Mouse (Mus musculus): ENCODE measurements around the gene Gm4450. TPM values are rescaled to one million over a fixed set of nuclear protein-coding genes. Genes with fewer than 3 reads are reported as not detected.
"Not testable (repeated sequence)": the region's sequence is repeated elsewhere in the genome, so short reads cannot be mapped to it uniquely, and the experiment has no call there.

Gene Gm4450
- not detected in 2 replicates for polyA plus RNA-seq (2011; ENCODE audit: insufficient read depth, insufficient read length, low read depth, missing spikeins)

GRCm38 (mm10) chr3:98457026-98457425, at the start of gene Gm4450:
Gm4450 (minus strand) TSS chr3:98457126.
- not testable (repeated sequence) for H3K9me3 ChIP-seq (replicated peaks; ENCODE audit: control insufficient read depth, insufficient read depth, low read length, poor library complexity, severe bottlenecking); H3K9ac ChIP-seq (ENCODE audit: low read depth, poor library complexity, severe bottlenecking); H3K36me3 ChIP-seq (ENCODE audit: control insufficient read depth, insufficient read depth, low read length, poor library complexity, severe bottlenecking); H3K4me3 ChIP-seq (ENCODE audit: low read depth, low read length); H3K4me1 ChIP-seq (ENCODE audit: control insufficient read depth, insufficient read depth, low read length); H3K27me3 ChIP-seq (ENCODE audit: control insufficient read depth, insufficient read depth, low read length, poor library complexity, severe bottlenecking); H3K27ac ChIP-seq (ENCODE audit: insufficient read depth, low read length)

GRCm38 (mm10) chr3:98497401-98497800, 40.5 kb upstream of the Gm4450 start:
- H3K9ac ChIP-seq (ENCODE audit: low read depth, poor library complexity, severe bottlenecking); H3K27ac ChIP-seq (ENCODE audit: insufficient read depth, low read length); H3K36me3 ChIP-seq (ENCODE audit: control insufficient read depth, insufficient read depth, low read length, poor library complexity, severe bottlenecking); H3K4me1 ChIP-seq (ENCODE audit: control insufficient read depth, insufficient read depth, low read length); H3K27me3 ChIP-seq (ENCODE audit: control insufficient read depth, insufficient read depth, low read length, poor library complexity, severe bottlenecking); H3K4me3 ChIP-seq (ENCODE audit: low read depth, low read length); H3K9me3 ChIP-seq (replicated peaks; ENCODE audit: control insufficient read depth, insufficient read depth, low read length, poor library complexity, severe bottlenecking): not testable (repeated sequence)

GRCm38 (mm10) chr3:98496762-98497161, 39.8 kb upstream of the Gm4450 start:
- not testable (repeated sequence) for H3K4me1 ChIP-seq (ENCODE audit: control insufficient read depth, insufficient read depth, low read length); H3K27me3 ChIP-seq (ENCODE audit: control insufficient read depth, insufficient read depth, low read length, poor library complexity, severe bottlenecking); H3K36me3 ChIP-seq (ENCODE audit: control insufficient read depth, insufficient read depth, low read length, poor library complexity, severe bottlenecking); H3K9ac ChIP-seq (ENCODE audit: low read depth, poor library complexity, severe bottlenecking); H3K4me3 ChIP-seq (ENCODE audit: low read depth, low read length); H3K9me3 ChIP-seq (replicated peaks; ENCODE audit: control insufficient read depth, insufficient read depth, low read length, poor library complexity, severe bottlenecking); H3K27ac ChIP-seq (ENCODE audit: insufficient read depth, low read length)

GRCm38 (mm10) chr3:98495055-98495454, 38.1 kb upstream of the Gm4450 start:
- H3K27me3 ChIP-seq (ENCODE audit: control insufficient read depth, insufficient read depth, low read length, poor library complexity, severe bottlenecking); H3K4me3 ChIP-seq (ENCODE audit: low read depth, low read length); H3K4me1 ChIP-seq (ENCODE audit: control insufficient read depth, insufficient read depth, low read length); H3K27ac ChIP-seq (ENCODE audit: insufficient read depth, low read length); H3K9ac ChIP-seq (ENCODE audit: low read depth, poor library complexity, severe bottlenecking); H3K36me3 ChIP-seq (ENCODE audit: control insufficient read depth, insufficient read depth, low read length, poor library complexity, severe bottlenecking); H3K9me3 ChIP-seq (replicated peaks; ENCODE audit: control insufficient read depth, insufficient read depth, low read length, poor library complexity, severe bottlenecking): not testable (repeated sequence)

GRCm38 (mm10) chr3:98494184-98494583, 37.3 kb upstream of the Gm4450 start:
- not testable (repeated sequence) for H3K4me1 ChIP-seq (ENCODE audit: control insufficient read depth, insufficient read depth, low read length); H3K27me3 ChIP-seq (ENCODE audit: control insufficient read depth, insufficient read depth, low read length, poor library complexity, severe bottlenecking); H3K9me3 ChIP-seq (replicated peaks; ENCODE audit: control insufficient read depth, insufficient read depth, low read length, poor library complexity, severe bottlenecking); H3K36me3 ChIP-seq (ENCODE audit: control insufficient read depth, insufficient read depth, low read length, poor library complexity, severe bottlenecking); H3K9ac ChIP-seq (ENCODE audit: low read depth, poor library complexity, severe bottlenecking); H3K27ac ChIP-seq (ENCODE audit: insufficient read depth, low read length); H3K4me3 ChIP-seq (ENCODE audit: low read depth, low read length)

GRCm38 (mm10) chr3:98471499-98471898, 14.6 kb upstream of the Gm4450 start:
- H3K27me3 ChIP-seq (ENCODE audit: control insufficient read depth, insufficient read depth, low read length, poor library complexity, severe bottlenecking); H3K27ac ChIP-seq (ENCODE audit: insufficient read depth, low read length); H3K9me3 ChIP-seq (replicated peaks; ENCODE audit: control insufficient read depth, insufficient read depth, low read length, poor library complexity, severe bottlenecking); H3K36me3 ChIP-seq (ENCODE audit: control insufficient read depth, insufficient read depth, low read length, poor library complexity, severe bottlenecking); H3K9ac ChIP-seq (ENCODE audit: low read depth, poor library complexity, severe bottlenecking); H3K4me3 ChIP-seq (ENCODE audit: low read depth, low read length); H3K4me1 ChIP-seq (ENCODE audit: control insufficient read depth, insufficient read depth, low read length): not testable (repeated sequence)

GRCm38 (mm10) chr3:98471057-98471456, 14.1 kb upstream of the Gm4450 start:
- not testable (repeated sequence) for H3K27me3 ChIP-seq (ENCODE audit: control insufficient read depth, insufficient read depth, low read length, poor library complexity, severe bottlenecking); H3K9ac ChIP-seq (ENCODE audit: low read depth, poor library complexity, severe bottlenecking); H3K4me3 ChIP-seq (ENCODE audit: low read depth, low read length); H3K36me3 ChIP-seq (ENCODE audit: control insufficient read depth, insufficient read depth, low read length, poor library complexity, severe bottlenecking); H3K4me1 ChIP-seq (ENCODE audit: control insufficient read depth, insufficient read depth, low read length); H3K27ac ChIP-seq (ENCODE audit: insufficient read depth, low read length); H3K9me3 ChIP-seq (replicated peaks; ENCODE audit: control insufficient read depth, insufficient read depth, low read length, poor library complexity, severe bottlenecking)

- not testable (repeated sequence) for H3K9ac ChIP-seq (ENCODE audit: low read depth, poor library complexity, severe bottlenecking); H3K4me1 ChIP-seq (ENCODE audit: control insufficient read depth, insufficient read depth, low read length); H3K36me3 ChIP-seq (ENCODE audit: control insufficient read depth, insufficient read depth, low read length, poor library complexity, severe bottlenecking); H3K9me3 ChIP-seq (replicated peaks; ENCODE audit: control insufficient read depth, insufficient read depth, low read length, poor library complexity, severe bottlenecking); H3K4me3 ChIP-seq (ENCODE audit: low read depth, low read length); H3K27me3 ChIP-seq (ENCODE audit: control insufficient read depth, insufficient read depth, low read length, poor library complexity, severe bottlenecking); H3K27ac ChIP-seq (ENCODE audit: insufficient read depth, low read length)
Observed at GRCm38 (mm10) chr3:98469323-98469722, 12.4 kb upstream of the Gm4450 start.

GRCm38 (mm10) chr3:98453786-98454185, 3.1 kb downstream of the Gm4450 start:
- H3K27me3 ChIP-seq (ENCODE audit: control insufficient read depth, insufficient read depth, low read length, poor library complexity, severe bottlenecking); H3K4me1 ChIP-seq (ENCODE audit: control insufficient read depth, insufficient read depth, low read length); H3K27ac ChIP-seq (ENCODE audit: insufficient read depth, low read length); H3K36me3 ChIP-seq (ENCODE audit: control insufficient read depth, insufficient read depth, low read length, poor library complexity, severe bottlenecking); H3K9me3 ChIP-seq (replicated peaks; ENCODE audit: control insufficient read depth, insufficient read depth, low read length, poor library complexity, severe bottlenecking); H3K9ac ChIP-seq (ENCODE audit: low read depth, poor library complexity, severe bottlenecking); H3K4me3 ChIP-seq (ENCODE audit: low read depth, low read length): not testable (repeated sequence)

- H3K36me3 ChIP-seq (ENCODE audit: control insufficient read depth, insufficient read depth, low read length, poor library complexity, severe bottlenecking); H3K27ac ChIP-seq (ENCODE audit: insufficient read depth, low read length); H3K9me3 ChIP-seq (replicated peaks; ENCODE audit: control insufficient read depth, insufficient read depth, low read length, poor library complexity, severe bottlenecking); H3K4me3 ChIP-seq (ENCODE audit: low read depth, low read length); H3K9ac ChIP-seq (ENCODE audit: low read depth, poor library complexity, severe bottlenecking); H3K4me1 ChIP-seq (ENCODE audit: control insufficient read depth, insufficient read depth, low read length); H3K27me3 ChIP-seq (ENCODE audit: control insufficient read depth, insufficient read depth, low read length, poor library complexity, severe bottlenecking): not testable (repeated sequence)
Observed at GRCm38 (mm10) chr3:98443924-98444323, 13.0 kb downstream of the Gm4450 start.
